Mouse (Mus musculus) limb, embryonic 15.5 days (tissue): Measurements from ENCODE around the gene Runx1. TPM values are rescaled to one million over a fixed set of nuclear protein-coding genes. Genes with fewer than 3 reads are reported as not detected.

Experiments
- ATAC-seq: fragments of 200-750 bp; cut with Nextera tagmentation; 2 replicates; pipeline ENCODE4 v1.8.0; 2017; ENCODE audit warnings: low read depth, moderate TSS enrichment; ENCODE audit not compliant: insufficient number of reproducible peaks, low FRiP score, low TSS enrichment
- H3K27ac ChIP-seq: fragments of 300-500 bp; sonication (generic); 2 replicates; pipeline ENCODE4 v1.5.1; 2015; ENCODE audit warnings: moderate library complexity, mild to moderate bottlenecking, inconsistent platforms
- H3K27me3 ChIP-seq: fragments of 300-500 bp; sonication (generic); 2 replicates; pipeline ENCODE4 v1.6.1; 2015; ENCODE audit warnings: inconsistent platforms
- H3K36me3 ChIP-seq: fragments of 300-500 bp; sonication (generic); 2 replicates; pipeline ENCODE4 v1.6.1; 2015; ENCODE audit warnings: inconsistent platforms
- H3K4me1 ChIP-seq: fragments of 300-500 bp; sonication (generic); 2 replicates; pipeline ENCODE4 v1.6.1; 2015; ENCODE audit warnings: inconsistent platforms
- H3K4me2 ChIP-seq: fragments of 300-500 bp; sonication (generic); 2 replicates; pipeline ENCODE4 v1.6.1; 2015; ENCODE audit warnings: mild to moderate bottlenecking, inconsistent platforms
- H3K4me3 ChIP-seq: fragments of 300-500 bp; sonication (generic); 2 replicates; pipeline ENCODE4 v1.5.1; 2015; ENCODE audit warnings: mild to moderate bottlenecking, inconsistent platforms
- H3K9ac ChIP-seq: fragments of 300-500 bp; sonication (generic); 2 replicates; pipeline ENCODE4 v1.6.1; 2015; ENCODE audit warnings: inconsistent platforms
- H3K9me3 ChIP-seq: fragments of 300-500 bp; sonication (generic); 2 replicates; pipeline ENCODE4 v1.6.1; 2016; ENCODE audit warnings: inconsistent platforms
- whole genome bisulfite sequencing: fragments of 180-500 bp; shearing (Covaris S2); methylation state at CpG from one replicate; pipeline ENCODE4 v1.1.7; 2015; 5-methylcytosine and 5-hydroxymethylcytosine counted together
- polyA plus RNA-seq: library from polyadenylated mRNA; unstranded; fragments of >200 nt; fragmentation: Nextera tagmentation; extraction: Ambion mirVana; gene quantifications from 2 replicates; pipeline ENCODE4 v1.2.1, GENCODE M21; 2015

The Runx1 gene
- polyA plus RNA-seq, 1 experiment from 2014 or later: 5.9 TPM

GRCm38 (mm10) chr16:92610464-92610863, 215.5 kb downstream of the Runx1 start:
- Histone ChIP-seq H3K36me3 (no peaks in the 10 kb centered on the region; the same call in 1 of the 2 replicates), H3K27me3 (peaks cover 12% of the 10 kb centered on the region), H3K9me3 (no peaks in the 10 kb centered on the region), H3K27ac (no peak overlapping the region), H3K4me3 (no peak overlapping the region), H3K9ac (no peak overlapping the region), H3K4me2 (no peak overlapping the region), H3K4me1 (peaks cover 30% of the 10 kb centered on the region)
- 65% methylated on average over 8 of the region's 8 CpGs for WGBS
- no peak for ATAC-seq

- Histone ChIP-seq H3K4me1 (peaks cover 33% of the 10 kb centered on the region), H3K36me3 (no peaks in the 10 kb centered on the region; the same call in 1 of the 2 replicates), H3K4me3 (no peak overlapping the region), H3K27me3 (peaks cover 13% of the 10 kb centered on the region), H3K4me2 (no peak overlapping the region), H3K9ac (no peak overlapping the region), H3K27ac (0 out of 2 replicates have a peak overlapping the region, but pooled peaks have one; percentile 34), H3K9me3 (no peaks in the 10 kb centered on the region)
- WGBS: 42% methylated on average over 11 of the region's 11 CpGs
- ATAC-seq: no peak
These were observed 216.3 kb downstream of the Runx1 start for GRCm38 (mm10) chr16:92609717-92610077.

GRCm38 (mm10) chr16:92609006-92609716, 216.8 kb downstream of the Runx1 start:
- Histone ChIP-seq H3K4me1 (peaks cover 33% of the 10 kb centered on the region), H3K9ac (no peak overlapping the region), H3K36me3 (no peaks in the 10 kb centered on the region; the same call in 1 of the 2 replicates), H3K4me3 (no peak overlapping the region), H3K9me3 (no peaks in the 10 kb centered on the region), H3K27me3 (peaks cover 13% of the 10 kb centered on the region), H3K27ac (0 out of 2 replicates have a peak overlapping the region, but pooled peaks have one; percentile 34), H3K4me2 (no peak overlapping the region)
- no peak for ATAC-seq
- 15% methylated on average over 8 of the region's 8 CpGs for WGBS

- Histone ChIP-seq H3K9me3 (no peaks in the 10 kb centered on the region), H3K36me3 (no peaks in the 10 kb centered on the region; the same call in 1 of the 2 replicates), H3K9ac (no peak overlapping the region), H3K4me3 (no peak overlapping the region), H3K27ac (0 out of 2 replicates have a peak overlapping the region, but pooled peaks have one; percentile 4), H3K27me3 (peaks cover 13% of the 10 kb centered on the region), H3K4me2 (no peak overlapping the region), H3K4me1 (peaks cover 33% of the 10 kb centered on the region)
- 32% methylated on average over 14 of the region's 14 CpGs for whole genome bisulfite sequencing
- no peak for ATAC-seq
These were observed 217.6 kb downstream of the Runx1 start for GRCm38 (mm10) chr16:92608180-92608960.

GRCm38 (mm10) chr16:92606491-92606965, 219.4 kb downstream of the Runx1 start:
- peak; percentile 71 for ATAC-seq
- H3K9me3 ChIP-seq: no peaks in the 10 kb centered on the region
- WGBS: 70% methylated on average over 7 of the region's 7 CpGs
- peaks cover 33% of the 10 kb centered on the region for H3K4me1 ChIP-seq
- no peak overlapping the region for H3K9ac ChIP-seq
- H3K36me3 ChIP-seq: no peaks in the 10 kb centered on the region; the same call in 1 of the 2 replicates
- peaks cover 13% of the 10 kb centered on the region for H3K27me3 ChIP-seq
- no peak overlapping the region for H3K4me3 ChIP-seq
- H3K4me2 ChIP-seq: no peak overlapping the region
- H3K27ac ChIP-seq: no peak overlapping the region

- peaks cover 13% of the 10 kb centered on the region for H3K27me3 ChIP-seq
- 14% methylated on average over 63 of the region's 64 CpGs for WGBS
- no peak overlapping the region for H3K27ac ChIP-seq
- peak overlapping the region; percentile 14; the same call in 1 of the 2 replicates for H3K9ac ChIP-seq
- peak overlapping the region; percentile 77 for H3K4me2 ChIP-seq
- no peaks in the 10 kb centered on the region for H3K9me3 ChIP-seq
- peak; percentile 45 for ATAC-seq
- H3K4me1 ChIP-seq: peaks cover 31% of the 10 kb centered on the region
- H3K4me3 ChIP-seq: peak overlapping the region; percentile 41
- no peaks in the 10 kb centered on the region; the same call in 1 of the 2 replicates for H3K36me3 ChIP-seq
These were observed 220.1 kb downstream of the Runx1 start for GRCm38 (mm10) chr16:92605606-92606490.

- H3K9me3 ChIP-seq: no peaks in the 10 kb centered on the region
- no peak for ATAC-seq
These were observed 223.4 kb downstream of the Runx1 start for GRCm38 (mm10) chr16:92602504-92602903.

GRCm38 (mm10) chr16:92601270-92601826, 224.6 kb downstream of the Runx1 start:
- 77% methylated on average over 9 of the region's 9 CpGs for WGBS
- ATAC-seq: no peak

More at GRCm38 (mm10) chr16:92602504-92602903, 223.4 kb downstream of the Runx1 start:
- Histone ChIP-seq H3K4me3 (no peak overlapping the region), H3K27me3 (peaks cover 13% of the 10 kb centered on the region), H3K36me3 (no peaks in the 10 kb centered on the region; the same call in 1 of the 2 replicates), H3K4me1 (peaks cover 16% of the 10 kb centered on the region), H3K9ac (no peak overlapping the region), H3K27ac (no peak overlapping the region), H3K4me2 (no peak overlapping the region)
- WGBS: 73% methylated on average over 11 of the region's 11 CpGs

GRCm38 (mm10) chr16:92599451-92599850, 226.5 kb downstream of the Runx1 start:
- no peaks in the 10 kb centered on the region for H3K36me3 ChIP-seq
- no peak overlapping the region for H3K9ac ChIP-seq
- no peak overlapping the region for H3K4me2 ChIP-seq
- no peaks in the 10 kb centered on the region; the same call in 1 of the 2 replicates for H3K27me3 ChIP-seq
- WGBS: 43% methylated on average over 11 of the region's 11 CpGs
- H3K4me3 ChIP-seq: no peak overlapping the region
- H3K27ac ChIP-seq: no peak overlapping the region
- ATAC-seq: no peak
- H3K9me3 ChIP-seq: no peaks in the 10 kb centered on the region
- peaks cover 5% of the 10 kb centered on the region for H3K4me1 ChIP-seq

More at GRCm38 (mm10) chr16:92601270-92601826, 224.6 kb downstream of the Runx1 start:
- Histone ChIP-seq H3K27me3 (peaks cover 7% of the 10 kb centered on the region), H3K4me2 (no peak overlapping the region), H3K27ac (no peak overlapping the region), H3K4me3 (no peak overlapping the region), H3K9ac (no peak overlapping the region), H3K4me1 (peaks cover 16% of the 10 kb centered on the region), H3K9me3 (no peaks in the 10 kb centered on the region), H3K36me3 (no peaks in the 10 kb centered on the region; the same call in 1 of the 2 replicates)

GRCm38 (mm10) chr16:92597655-92598054, 228.3 kb downstream of the Runx1 start:
- Histone ChIP-seq H3K36me3 (no peaks in the 10 kb centered on the region), H3K27me3 (no peaks in the 10 kb centered on the region; the same call in 1 of the 2 replicates), H3K9me3 (no peaks in the 10 kb centered on the region), H3K27ac (no peak overlapping the region), H3K4me2 (no peak overlapping the region), H3K4me1 (peaks cover 5% of the 10 kb centered on the region), H3K9ac (no peak overlapping the region), H3K4me3 (no peak overlapping the region)
- WGBS: 68% methylated on average over 11 of the region's 11 CpGs
- ATAC-seq: no peak

GRCm38 (mm10) chr16:92592207-92592606, 233.7 kb downstream of the Runx1 start:
- no peaks in the 10 kb centered on the region for H3K9me3 ChIP-seq
- no peak overlapping the region for H3K9ac ChIP-seq
- H3K4me2 ChIP-seq: no peak overlapping the region
- H3K4me1 ChIP-seq: peaks cover 8% of the 10 kb centered on the region
- H3K36me3 ChIP-seq: no peaks in the 10 kb centered on the region
- WGBS: 30% methylated on average over 6 of the region's 6 CpGs
- H3K27ac ChIP-seq: no peak overlapping the region
- no peak for ATAC-seq
- no peaks in the 10 kb centered on the region for H3K27me3 ChIP-seq
- H3K4me3 ChIP-seq: no peak overlapping the region
